Mouse (Mus musculus) heart, postnatal 0 days (tissue): Measurements from ENCODE around the gene Gimap1. TPM values are rescaled to one million over a fixed set of nuclear protein-coding genes. Genes with fewer than 3 reads are reported as not detected.

Source experiments
- ATAC-seq: fragments of 200-750 bp; cut with Nextera tagmentation; 2 replicates; pipeline ENCODE4 v1.8.0; 2017; ENCODE audit warnings: low read depth, moderate number of reproducible peaks, moderate library complexity; ENCODE audit not compliant: insufficient read depth
- DNase-seq: peaks from one replicate; pipeline ENCODE4 v3.0.0-alpha.2; 2016; ENCODE audit warnings: low spot score
- H3K27ac ChIP-seq: fragments of 300-500 bp; sonication (generic); 2 replicates; pipeline ENCODE4 v1.5.1; 2014; ENCODE audit warnings: low read depth, mild to moderate bottlenecking
- H3K27me3 ChIP-seq: fragments of 300-500 bp; sonication (generic); 2 replicates; pipeline ENCODE4 v1.6.1; 2014; ENCODE audit warnings: low read length, mixed read lengths; ENCODE audit not compliant: control insufficient read depth, insufficient read depth
- H3K36me3 ChIP-seq: fragments of 300-500 bp; sonication (generic); replicated peaks from 2 replicates; pipeline ENCODE4 v1.6.1; 2014; ENCODE audit warnings: low read length, mixed read lengths; ENCODE audit not compliant: control insufficient read depth, insufficient read depth
- H3K4me1 ChIP-seq: fragments of 300-500 bp; sonication (generic); 2 replicates; pipeline ENCODE4 v1.6.1; 2014; ENCODE audit warnings: antibody characterized with exemption; ENCODE audit not compliant: control insufficient read depth, insufficient read depth
- H3K4me2 ChIP-seq: fragments of 300-500 bp; sonication (generic); 2 replicates; pipeline ENCODE4 v1.6.1; 2014; ENCODE audit warnings: low read depth, mild to moderate bottlenecking, low read length, moderate library complexity
- H3K4me3 ChIP-seq: fragments of 300-500 bp; sonication (generic); 2 replicates; pipeline ENCODE4 v1.5.1; 2014; ENCODE audit warnings: low read depth, low read length
- H3K9ac ChIP-seq: fragments of 300-500 bp; sonication (generic); replicated peaks from 2 replicates; pipeline ENCODE4 v1.6.1; 2014; ENCODE audit warnings: low read depth, low read length, mixed read lengths
- H3K9me3 ChIP-seq: fragments of 300-500 bp; sonication (generic); replicated peaks from 2 replicates; pipeline ENCODE4 v1.6.1; 2016; ENCODE audit warnings: low read length; ENCODE audit not compliant: control insufficient read depth
- CTCF ChIP-seq: IDR thresholded peaks from 2 replicates; pipeline ENCODE4 v1.5.1; 2016; ENCODE audit warnings: antibody characterized with exemption, control low read depth, low read depth
- EP300 ChIP-seq: IDR thresholded peaks from 2 replicates; pipeline ENCODE4 v1.6.1; 2016; ENCODE audit warnings: antibody characterized with exemption, low read depth
- WGBS: fragments of 180-500 bp; shearing (Covaris S2); extraction: QIAGEN DNeasy Blood & Tissue Kit; methylation state at CpG from one replicate; pipeline ENCODE4 v1.1.7; 2014; 5-methylcytosine and 5-hydroxymethylcytosine counted together
- polyA plus RNA-seq: library from polyadenylated mRNA; unstranded; fragments of >200 nt; fragmentation: Nextera tagmentation; extraction: Ambion mirVana; gene quantifications from 2 replicates; pipeline ENCODE4 v1.2.1, GENCODE M21; 2015
- total RNA-seq: library from RNA; depleted of rRNA; stranded (reverse); fragments of >200 nt; gene quantifications from 2 replicates; pipeline ENCODE4 v1.2.3, GENCODE M21; 2014; ENCODE audit warnings: low replicate concordance

Gene Gimap1
- total and polyA plus RNA-seq, 2 experiments from 2014 or later, result 19.7 to 23.1 TPM

DNA sequence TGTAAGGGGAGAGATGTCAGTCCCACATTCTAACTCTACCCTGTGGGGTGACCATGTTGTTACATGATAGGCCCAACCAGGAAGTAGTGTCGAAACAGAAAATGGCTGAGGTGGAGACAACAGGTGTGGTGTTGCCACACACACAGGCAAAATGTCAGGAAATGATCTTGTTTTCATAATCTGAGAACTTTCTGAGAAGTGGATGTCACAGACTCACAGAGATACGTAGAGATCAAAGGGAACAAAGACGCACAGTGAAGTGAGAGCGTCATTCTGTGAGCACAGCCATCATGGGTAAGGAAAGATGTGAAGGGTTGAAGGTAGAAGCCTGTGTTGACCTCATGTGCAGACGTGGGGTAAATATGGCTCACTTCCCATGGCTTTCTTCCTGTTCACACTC, 11.1 kb upstream of the Gimap1 start:
- TF ChIP-seq CTCF (no peak), EP300 (no peak)
- H3K4me1 ChIP-seq, result peaks cover 9% of the 10 kb centered on the region
- DNase-seq (no peak), ATAC-seq (no peak)
- H3K36me3 ChIP-seq, result no peaks in the 10 kb centered on the region
- no peaks in the 10 kb centered on the region for H3K9me3 ChIP-seq
- no peak overlapping the region for H3K27ac ChIP-seq
- whole genome bisulfite sequencing, result 76% methylated on average over 5 of the region's 5 CpGs
- H3K9ac ChIP-seq, result no peak overlapping the region
- no peak overlapping the region for H3K4me2 ChIP-seq
- no peak overlapping the region for H3K4me3 ChIP-seq
- no peaks in the 10 kb centered on the region for H3K27me3 ChIP-seq

- Histone ChIP-seq H3K4me1 (no peaks in the 10 kb centered on the region), H3K9me3 (no peaks in the 10 kb centered on the region), H3K27me3 (no peaks in the 10 kb centered on the region), H3K9ac (no peak overlapping the region), H3K4me3 (no peak overlapping the region), H3K27ac (peak overlapping the region; percentile 26; the same call in 1 of the 2 replicates), H3K36me3 (no peaks in the 10 kb centered on the region), H3K4me2 (no peak overlapping the region)
- ATAC-seq, result no peak
- TF ChIP-seq EP300 (no peak), CTCF (no peak)
- DNase-seq, result no peak
- 39% methylated on average over 8 of the region's 8 CpGs for WGBS
These were observed 6.0 kb upstream of the Gimap1 start for GRCm38 (mm10) chr6:48732864-48733304.

DNA sequence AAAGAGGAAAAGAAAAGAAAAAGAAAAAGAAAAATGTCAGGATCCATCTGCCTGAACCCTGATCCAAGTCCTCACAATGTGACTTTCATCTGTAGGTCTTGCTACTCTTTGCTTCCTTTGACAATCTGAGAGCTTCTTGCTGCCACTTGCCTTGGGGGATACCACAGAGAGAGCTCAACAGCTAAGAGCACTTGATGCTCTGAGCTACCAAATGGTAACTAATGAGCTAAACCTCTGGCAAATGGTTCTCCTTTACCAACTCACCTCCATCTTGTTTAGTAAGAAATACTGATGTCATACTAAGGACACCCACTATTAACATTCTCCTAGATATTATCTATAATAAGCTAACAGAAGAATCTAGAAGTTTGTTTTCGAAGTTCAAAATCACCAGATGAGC, 5.2 kb upstream of the Gimap1 start:
- ATAC-seq, result no peak
- 77% methylated on average over 1 of the region's 1 CpGs for WGBS
- no peaks in the 10 kb centered on the region for H3K9me3 ChIP-seq
- no peak for DNase-seq
- no peak overlapping the region for H3K27ac ChIP-seq
- no peaks in the 10 kb centered on the region for H3K36me3 ChIP-seq
- H3K4me1 ChIP-seq, result no peaks in the 10 kb centered on the region
- no peaks in the 10 kb centered on the region for H3K27me3 ChIP-seq
- TF ChIP-seq CTCF (no peak), EP300 (no peak)
- H3K4me2 ChIP-seq, result no peak overlapping the region
- H3K4me3 ChIP-seq, result no peak overlapping the region
- no peak overlapping the region for H3K9ac ChIP-seq

DNA sequence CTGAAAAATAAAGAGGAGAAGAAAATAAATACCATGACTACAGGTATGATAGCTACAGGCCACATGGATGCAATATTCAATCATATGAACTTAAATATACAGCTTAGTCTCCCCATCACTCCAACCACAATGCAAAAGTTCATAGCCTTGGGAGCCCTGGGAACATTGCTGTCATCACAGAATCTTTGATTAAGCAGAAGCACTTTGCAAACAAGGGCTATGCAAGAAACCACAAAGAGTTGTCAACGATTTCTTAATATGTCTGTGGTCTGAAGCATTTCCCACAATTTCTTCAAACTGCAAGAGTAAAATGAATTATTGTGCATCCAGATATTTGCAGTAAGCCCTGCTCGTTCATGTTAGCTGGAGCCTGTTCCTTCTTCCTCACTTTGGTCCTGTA, 1.8 kb upstream of the Gimap1 start:
- ATAC-seq, result no peak
- 58% methylated on average over 2 of the region's 2 CpGs for WGBS
- TF ChIP-seq EP300, result no peak
- TF ChIP-seq CTCF, result no peak

DNA sequence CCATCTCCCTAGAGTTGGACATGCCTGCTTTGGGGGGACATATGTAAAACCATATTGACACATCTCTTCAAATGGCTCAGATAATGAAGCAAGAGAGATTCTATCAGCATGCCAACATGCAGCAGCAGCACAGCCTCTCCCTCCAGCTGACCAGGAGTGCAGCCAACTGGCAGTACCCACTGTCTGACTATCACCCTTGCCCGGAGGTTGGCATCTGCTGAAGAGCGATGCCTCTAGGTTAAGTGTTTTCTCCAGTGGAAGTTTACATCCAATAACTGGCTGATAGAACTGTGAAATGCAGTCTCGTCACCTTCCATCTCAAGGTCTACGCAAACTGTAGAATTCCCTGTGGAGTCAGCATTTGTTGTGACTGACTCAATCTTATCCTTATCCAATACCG, 1.2 kb upstream of the Gimap1 start:
- Histone ChIP-seq H3K9ac (no peak overlapping the region), H3K36me3 (no peaks in the 10 kb centered on the region), H3K27ac (no peak overlapping the region), H3K9me3 (no peaks in the 10 kb centered on the region), H3K4me2 (no peak overlapping the region), H3K27me3 (peaks cover 19% of the 10 kb centered on the region), H3K4me3 (no peak overlapping the region), H3K4me1 (peaks cover 7% of the 10 kb centered on the region; the same call in 1 of the 2 replicates)
- no peak for TF ChIP-seq CTCF
- no peak for TF ChIP-seq EP300
- WGBS, result 70% methylated on average over 5 of the region's 5 CpGs
- DNase-seq, result no peak
- no peak for ATAC-seq

More for the DNA sequence above, 1.8 kb upstream of the Gimap1 start:
- Histone ChIP-seq H3K36me3 (no peaks in the 10 kb centered on the region), H3K9ac (no peak overlapping the region), H3K4me1 (0 out of 2 replicates have a peak, but pooled peaks cover 5% of the 10 kb centered on the region), H3K27ac (no peak overlapping the region), H3K4me2 (no peak overlapping the region), H3K9me3 (no peaks in the 10 kb centered on the region), H3K4me3 (no peak overlapping the region), H3K27me3 (peaks cover 12% of the 10 kb centered on the region; the same call in 1 of the 2 replicates)
- no peak for DNase-seq

DNA sequence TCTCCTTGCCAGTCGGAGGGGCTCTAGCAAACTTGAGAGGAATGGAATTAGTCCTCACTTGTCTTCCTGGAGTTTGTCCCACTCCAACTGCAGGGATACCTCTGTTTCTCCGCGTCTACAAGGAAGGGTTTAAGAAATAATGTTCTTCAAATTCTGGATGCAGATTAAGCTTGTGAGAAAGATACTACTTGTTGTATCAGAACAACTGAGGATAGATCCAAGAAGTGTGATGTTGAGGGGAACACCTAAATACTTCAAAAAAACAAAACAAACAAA, 864 bp downstream of the Gimap1 start:
- ATAC-seq, result no peak
- H3K9ac ChIP-seq, result peak overlapping the region; percentile 27; the same call in 1 of the 2 replicates

More for the DNA sequence above, 864 bp downstream of the Gimap1 start:
- Histone ChIP-seq H3K4me3 (peak overlapping the region; percentile 42), H3K27me3 (peaks cover 31% of the 10 kb centered on the region), H3K4me1 (peaks cover 10% of the 10 kb centered on the region; the same call in 1 of the 2 replicates), H3K9me3 (no peaks in the 10 kb centered on the region), H3K4me2 (peak overlapping the region; percentile 54), H3K27ac (peak overlapping the region; percentile 81), H3K36me3 (no peaks in the 10 kb centered on the region)
- no peak for DNase-seq
- TF ChIP-seq CTCF (no peak), EP300 (no peak)
- 67% methylated on average over 3 of the region's 3 CpGs for WGBS
